Mouse (Mus musculus): ENCODE measurements at regions not wholly inside any gene's neighbourhood (a gene's known extent, or its start where the extent isn't known, plus 50 kb on each side); places are given as distances from the start of the nearest gene placed in this dataset.

DNA sequence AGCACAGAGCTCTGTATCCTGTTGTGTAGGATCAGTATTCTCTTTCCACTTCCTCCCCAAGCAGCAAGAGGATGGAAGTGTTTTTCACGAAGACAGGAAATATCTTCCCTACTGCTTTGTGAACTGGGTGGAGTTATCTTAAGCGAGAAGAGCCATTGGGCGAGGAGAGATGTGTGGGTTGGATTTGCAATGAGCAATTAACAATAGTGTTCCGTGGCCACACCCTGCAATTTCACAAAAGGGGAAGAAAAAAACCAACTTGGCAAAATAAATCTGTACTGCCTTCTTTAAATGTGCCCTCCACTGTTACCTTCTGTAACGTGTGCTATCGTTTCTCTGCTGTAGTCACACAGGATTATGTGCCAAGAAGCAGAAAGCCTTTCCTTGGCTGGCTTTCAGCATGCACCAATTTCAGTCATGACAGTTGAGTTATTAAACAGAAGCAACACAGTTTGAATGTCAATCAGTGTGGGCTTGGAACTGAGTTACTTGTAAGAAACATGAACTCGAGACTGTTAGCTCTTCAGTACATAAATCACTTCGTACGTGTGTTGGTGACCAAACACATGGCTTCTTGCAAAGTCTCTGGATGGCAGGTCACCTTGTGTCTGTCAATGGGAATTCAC, 172.0 kb upstream of the Ankrd55 start:
- DNase-seq (ENCODE audit: extremely low read depth, insufficient read length, low spot score), result no peak

DNA sequence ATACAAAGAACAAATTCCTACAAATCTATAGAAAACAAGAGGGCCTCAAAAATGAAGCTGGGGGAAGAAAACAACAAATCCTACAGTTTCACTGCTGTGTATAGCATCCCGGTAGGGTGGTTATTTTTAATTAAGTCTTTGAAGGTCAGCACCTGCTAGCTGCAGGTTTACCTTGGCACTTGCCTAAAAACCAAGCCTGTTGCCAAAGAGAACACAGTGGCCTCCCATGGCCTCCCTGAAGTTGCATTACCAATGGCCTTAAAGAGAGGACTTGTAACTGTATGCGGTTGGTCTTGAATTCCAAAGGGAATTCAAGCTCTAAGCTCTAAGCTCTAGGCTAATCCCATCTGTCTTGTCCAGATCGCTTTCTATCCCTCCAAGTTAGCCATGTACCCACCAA, 169.7 kb upstream of the Ankrd55 start:
- DNase-seq (ENCODE audit: extremely low read depth, insufficient read length, low spot score), result no peak

DNA sequence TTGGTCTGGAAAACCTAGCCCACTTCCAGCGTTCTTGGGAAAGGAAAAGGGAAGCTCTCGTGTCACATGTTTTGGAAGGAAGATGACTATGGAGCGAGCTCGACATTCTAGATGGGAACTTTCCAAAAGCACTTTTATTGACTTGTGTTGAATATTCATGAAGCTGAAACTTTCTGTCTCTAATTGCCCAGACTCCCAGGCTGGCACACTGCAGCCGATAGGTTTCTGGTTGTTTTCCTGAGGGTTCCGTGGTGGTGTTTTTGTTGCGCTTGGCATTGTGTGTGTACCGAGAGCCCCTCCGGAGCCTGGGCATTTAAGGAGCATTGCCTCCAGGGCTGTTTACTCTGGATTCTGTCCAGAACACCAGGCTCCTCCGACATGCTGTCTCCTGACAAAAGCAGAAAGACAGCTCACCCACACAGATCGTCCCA, 168.6 kb upstream of the Ankrd55 start:
- DNase-seq (ENCODE audit: extremely low read depth, insufficient read length, low spot score), result no peak

DNA sequence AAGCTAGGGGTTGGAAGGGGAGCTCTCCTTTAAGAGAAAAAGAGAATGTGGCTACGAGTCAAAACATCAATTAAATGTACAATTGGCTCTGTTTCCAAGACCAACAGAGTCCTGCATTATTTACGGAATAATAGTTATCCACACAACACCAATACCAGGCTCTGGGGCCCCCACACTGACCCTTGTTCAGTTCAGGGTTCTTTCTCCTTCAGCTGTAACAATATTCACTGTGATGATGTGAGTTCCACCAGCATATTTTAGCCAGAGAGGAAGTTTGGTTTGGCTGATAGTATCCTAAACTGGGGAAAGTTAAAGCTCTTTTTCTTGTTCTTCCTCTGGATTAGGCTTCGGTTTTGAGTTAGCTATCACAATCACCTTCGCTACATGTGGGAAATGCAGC, 167.9 kb upstream of the Ankrd55 start:
- DNase-seq (ENCODE audit: extremely low read depth, insufficient read length, low spot score), result no peak

DNA sequence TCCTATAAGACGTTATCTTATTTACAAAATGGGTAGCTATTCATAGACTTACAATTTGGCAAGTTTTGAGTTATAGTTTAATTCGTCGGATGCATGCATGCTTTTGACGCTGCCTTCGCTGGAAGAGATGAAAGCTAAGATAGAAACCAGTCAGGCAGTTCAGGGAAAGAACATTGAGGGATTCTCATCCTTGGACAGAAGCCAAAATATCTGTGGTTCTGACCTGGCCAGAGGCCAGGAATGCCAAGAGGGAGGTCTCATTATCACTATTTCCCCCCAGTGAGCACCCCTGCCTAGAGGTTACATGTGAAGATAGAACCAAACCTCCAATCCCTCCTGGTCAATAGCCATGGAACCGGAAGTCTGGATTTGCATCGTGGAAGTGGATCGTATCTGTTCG, 167.1 kb upstream of the Ankrd55 start:
- DNase-seq (ENCODE audit: extremely low read depth, insufficient read length, low spot score), result no peak

DNA sequence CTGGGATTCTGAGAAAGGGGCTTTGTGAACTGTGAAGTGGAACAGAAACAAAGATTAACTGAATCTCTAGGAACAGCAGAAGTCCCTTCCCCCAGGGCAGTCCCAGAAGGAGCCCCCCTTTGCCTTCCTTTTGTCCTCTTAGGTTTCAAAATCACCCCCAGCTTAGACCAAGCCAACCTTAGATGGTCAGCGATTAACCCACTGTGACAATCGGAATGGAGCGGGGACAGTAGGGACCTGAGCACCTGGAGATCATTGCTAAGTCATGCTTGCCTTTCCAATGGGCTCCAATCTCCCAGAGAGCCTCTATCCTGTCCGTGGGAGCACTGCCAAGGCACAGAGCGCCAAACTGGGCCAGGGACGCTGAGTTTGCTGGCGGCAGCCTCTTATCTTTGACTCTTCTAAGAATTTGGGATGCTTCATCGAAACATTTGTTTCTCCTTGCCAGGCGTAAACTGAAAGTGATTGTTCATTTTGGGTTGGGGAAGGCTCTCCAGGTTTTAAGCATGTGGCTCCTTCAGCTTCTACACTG, 165.3 kb upstream of the Ankrd55 start:
- no peak for DNase-seq (ENCODE audit: extremely low read depth, insufficient read length, low spot score)

DNA sequence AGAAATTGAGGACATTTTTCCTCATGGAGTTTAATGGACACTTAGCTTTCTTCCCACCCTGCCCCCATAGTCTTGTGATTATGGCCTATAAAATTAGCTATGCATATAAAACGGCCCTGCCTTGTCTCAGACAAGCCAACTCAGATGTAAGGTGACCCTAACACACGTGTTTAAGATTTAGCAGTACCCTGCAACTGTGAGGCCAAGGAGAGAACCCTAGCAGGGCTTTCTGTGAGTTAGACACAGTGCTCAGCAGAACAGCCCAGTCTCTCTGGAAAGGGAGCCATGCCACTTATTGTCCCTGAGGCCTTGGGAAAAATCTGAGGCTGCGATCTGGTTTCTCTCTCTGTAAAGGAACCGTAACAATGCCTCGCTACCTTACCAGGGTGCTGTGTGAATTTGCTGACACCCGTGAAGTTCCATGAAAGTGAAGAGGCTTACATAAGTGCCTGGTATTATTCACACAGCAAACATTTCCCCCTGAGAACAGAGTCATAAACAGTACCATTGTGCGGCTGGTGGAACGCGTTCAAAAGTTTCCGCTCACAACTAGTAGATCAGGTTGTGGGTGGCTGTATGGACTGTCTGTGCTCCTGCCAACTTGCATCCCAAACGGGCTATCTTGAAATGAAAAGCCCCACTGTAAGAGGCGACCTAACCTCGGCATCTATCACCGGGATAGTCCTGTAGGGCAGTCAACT, 162.3 kb upstream of the Ankrd55 start:
- no peak for DNase-seq (ENCODE audit: extremely low read depth, insufficient read length, low spot score)

DNA sequence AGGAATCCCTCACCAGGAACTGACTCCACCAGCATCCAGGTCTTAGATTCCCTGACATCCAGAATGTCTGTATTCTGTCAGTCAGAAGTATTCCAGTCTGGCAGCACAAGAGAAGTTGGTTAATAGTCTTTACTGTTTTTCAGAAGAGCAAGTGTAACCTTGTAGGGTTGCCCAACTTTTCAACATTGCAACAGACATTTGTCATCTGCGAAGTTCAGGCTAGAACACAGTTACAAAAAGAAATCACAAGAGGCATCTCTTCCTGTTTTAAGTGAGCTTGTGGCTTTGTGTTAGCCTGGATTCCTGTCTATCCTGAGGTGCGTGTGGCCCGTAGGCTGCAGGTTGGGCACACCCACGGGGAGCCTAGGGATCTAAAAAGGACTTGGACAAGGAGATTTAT, 158.0 kb upstream of the Ankrd55 start:
- DNase-seq (ENCODE audit: extremely low read depth, insufficient read length, low spot score), result no peak

DNA sequence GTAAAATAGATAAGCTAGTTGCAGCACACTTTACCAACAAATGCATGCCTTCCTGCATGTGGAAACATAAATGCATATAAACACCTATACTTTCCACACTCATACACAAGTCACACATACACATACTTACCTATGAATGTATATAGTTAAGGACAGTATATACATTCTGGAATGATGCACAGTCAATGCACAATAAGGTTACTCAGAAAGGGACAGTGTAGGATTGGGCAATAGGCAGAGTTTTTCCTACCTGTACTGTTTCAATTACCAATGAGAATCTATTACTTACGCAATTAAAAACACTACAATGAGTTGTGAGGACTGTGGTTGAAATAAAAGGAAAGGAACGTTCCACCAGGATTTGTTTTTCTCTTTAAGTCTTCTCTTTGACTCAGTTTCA, 157.5 kb upstream of the Ankrd55 start:
- DNase-seq (ENCODE audit: extremely low read depth, insufficient read length, low spot score), result no peak

DNA sequence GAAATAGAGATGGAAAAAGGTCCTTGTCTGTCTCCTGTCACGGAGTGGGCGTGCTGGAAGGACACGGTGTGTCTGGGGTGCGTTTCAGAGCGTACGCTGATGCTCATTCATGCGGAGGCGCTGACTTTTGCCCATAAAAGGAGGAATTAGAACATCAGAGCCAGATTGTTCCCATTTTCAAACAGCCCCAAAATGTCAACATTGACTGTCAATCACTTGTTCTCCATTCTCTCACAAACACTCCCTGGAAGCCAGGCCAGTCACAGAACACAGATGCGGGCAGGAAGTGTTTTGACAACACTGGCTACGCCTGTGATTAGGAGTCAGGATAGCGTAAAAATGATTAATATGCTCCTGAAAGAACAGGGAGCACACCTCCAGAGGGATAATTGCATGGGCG, 157.1 kb upstream of the Ankrd55 start:
- DNase-seq (ENCODE audit: extremely low read depth, insufficient read length, low spot score), result no peak

DNA sequence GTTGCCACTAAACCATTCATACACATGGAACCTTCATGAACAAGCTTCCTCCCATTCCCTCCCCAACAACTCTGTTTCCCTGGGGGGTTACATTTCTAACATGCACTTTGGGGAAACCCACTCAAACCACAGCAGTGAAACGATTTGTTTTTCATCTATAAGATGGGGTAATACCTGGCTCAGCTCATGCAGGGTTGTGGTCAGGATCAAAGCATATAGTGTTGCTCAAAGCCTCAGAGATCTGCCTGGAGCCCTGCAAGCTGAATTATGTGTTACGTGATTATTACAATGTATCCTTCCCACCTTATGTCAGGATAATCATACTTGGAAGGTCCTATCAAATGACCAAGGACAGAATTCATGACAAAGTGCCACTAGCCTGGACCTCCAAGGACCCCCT, 154.5 kb upstream of the Ankrd55 start:
- no peak for DNase-seq (ENCODE audit: extremely low read depth, insufficient read length, low spot score)

DNA sequence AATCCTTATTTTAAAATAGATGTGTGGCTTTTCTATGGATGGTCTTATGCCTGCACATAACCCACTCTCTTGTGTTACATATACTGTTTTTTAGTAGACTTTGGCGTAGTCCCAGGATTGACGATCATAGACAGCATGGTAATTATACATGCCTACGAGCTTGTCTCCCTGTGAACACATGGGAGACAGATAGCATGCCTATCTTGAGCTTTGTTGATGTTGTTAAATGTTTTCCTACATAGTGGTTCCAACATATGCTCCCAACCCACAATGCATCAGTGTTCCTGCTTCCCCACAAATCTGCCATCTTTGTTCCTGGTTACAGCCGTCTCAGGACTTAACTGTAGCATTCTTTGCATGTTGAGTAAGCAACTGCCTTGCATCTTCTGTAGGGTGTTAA, 153.6 kb upstream of the Ankrd55 start:
- DNase-seq (ENCODE audit: extremely low read depth, insufficient read length, low spot score), result no peak

DNA sequence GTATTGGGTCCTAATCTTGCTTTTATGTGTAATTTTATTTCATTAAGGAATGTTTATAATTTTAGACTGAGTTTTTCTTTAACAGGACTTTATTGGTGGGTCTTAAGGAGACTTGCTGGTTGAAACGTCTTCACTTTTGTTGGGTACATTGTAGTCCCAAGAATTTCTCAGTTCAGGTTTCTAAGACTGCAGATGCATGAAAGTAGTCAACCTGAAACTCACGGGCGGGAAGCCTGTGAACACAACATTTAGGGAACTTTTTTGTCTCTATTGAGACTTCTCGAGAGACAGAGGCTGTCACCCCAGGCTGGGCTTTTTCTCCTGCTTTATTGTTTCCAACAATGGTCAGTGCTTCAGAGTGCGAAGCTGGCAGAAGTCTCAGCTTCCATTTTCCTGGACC, 152.5 kb upstream of the Ankrd55 start:
- no peak for DNase-seq (ENCODE audit: extremely low read depth, insufficient read length, low spot score)

DNA sequence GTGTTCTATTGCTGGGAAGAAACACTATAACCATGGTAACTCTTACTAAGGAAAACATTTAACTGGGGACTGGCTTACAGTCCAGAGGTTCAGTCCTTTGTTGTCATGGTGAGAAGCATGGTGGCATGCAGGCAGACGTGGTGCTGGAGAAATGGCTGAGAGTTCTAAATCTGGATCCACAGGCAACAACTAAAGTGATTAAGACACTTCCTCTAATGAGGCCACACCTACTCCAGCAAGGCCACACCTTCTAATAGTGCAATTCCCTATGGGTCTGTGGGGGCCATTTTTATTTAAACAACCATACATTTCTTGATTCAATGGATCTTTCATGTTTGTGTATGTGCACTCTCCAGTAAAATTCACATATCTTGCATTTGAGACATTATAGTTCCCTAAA, 151.4 kb upstream of the Ankrd55 start:
- no peak for DNase-seq (ENCODE audit: extremely low read depth, insufficient read length, low spot score)

DNA sequence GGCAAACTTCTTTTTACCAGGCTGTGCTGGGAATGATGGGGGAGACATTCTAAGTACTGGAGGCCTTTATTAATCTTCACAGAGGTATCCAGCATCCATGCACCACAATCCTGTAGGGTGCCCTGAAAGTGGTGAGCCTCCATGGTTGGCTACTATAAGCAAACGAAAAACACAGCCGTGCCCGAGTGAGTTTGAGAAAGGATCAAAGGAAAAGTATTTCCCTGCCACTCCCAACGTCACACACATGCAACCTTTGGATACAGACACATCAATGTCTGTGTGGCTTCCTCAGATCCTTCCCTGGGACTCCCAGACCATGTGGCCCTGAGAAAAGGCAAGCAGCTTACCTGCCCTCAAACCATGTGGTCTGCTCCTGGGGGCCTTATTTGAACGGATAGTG, 147.4 kb upstream of the Ankrd55 start:
- no peak for DNase-seq (ENCODE audit: extremely low read depth, insufficient read length, low spot score)

DNA sequence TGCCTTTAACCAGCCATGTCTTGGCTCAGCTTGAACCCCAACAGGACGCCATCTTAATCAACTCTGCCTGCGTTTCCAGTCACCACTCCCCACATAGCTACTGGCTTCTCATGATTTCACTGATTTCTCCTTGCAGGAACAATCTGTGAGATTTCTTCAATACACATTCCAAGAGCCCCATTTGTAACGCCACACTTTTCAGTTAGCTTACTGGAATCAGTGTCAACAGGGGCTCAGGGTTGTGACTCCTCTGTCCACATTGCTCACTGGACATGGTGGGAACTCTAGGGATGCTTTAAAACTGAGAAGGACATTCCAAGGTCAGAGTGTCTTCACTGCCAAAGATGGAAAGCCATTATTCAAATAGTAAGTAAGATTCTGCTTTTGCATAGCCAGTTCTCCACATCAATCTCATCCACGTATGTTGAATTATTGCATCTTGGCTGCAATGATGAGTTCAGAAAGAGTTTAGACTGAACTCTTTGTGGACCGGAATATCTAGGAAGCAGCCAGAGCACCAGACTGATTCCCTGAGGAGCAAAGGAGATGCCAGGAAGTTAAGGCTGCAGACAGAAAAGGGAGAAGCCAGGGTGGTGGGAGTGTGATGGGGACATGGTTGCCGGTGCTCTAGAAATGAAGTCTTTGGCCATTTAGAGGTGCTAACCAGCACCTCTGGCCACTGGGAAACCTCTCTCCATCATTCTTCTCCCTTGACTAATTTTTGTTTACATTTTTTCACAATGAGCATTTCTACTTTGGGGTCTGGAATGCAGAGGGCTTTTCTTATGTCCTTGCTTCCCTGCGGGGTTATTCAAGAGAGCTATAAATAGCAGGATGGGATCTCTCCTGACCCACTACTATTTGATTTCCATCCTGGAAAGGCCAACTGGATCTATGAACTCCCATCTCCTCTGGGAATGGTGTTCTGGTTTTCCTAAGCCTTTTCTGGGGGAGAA, 143.6 kb upstream of the Ankrd55 start:
- DNase-seq (ENCODE audit: extremely low read depth, insufficient read length, low spot score), result peak; percentile 3

DNA sequence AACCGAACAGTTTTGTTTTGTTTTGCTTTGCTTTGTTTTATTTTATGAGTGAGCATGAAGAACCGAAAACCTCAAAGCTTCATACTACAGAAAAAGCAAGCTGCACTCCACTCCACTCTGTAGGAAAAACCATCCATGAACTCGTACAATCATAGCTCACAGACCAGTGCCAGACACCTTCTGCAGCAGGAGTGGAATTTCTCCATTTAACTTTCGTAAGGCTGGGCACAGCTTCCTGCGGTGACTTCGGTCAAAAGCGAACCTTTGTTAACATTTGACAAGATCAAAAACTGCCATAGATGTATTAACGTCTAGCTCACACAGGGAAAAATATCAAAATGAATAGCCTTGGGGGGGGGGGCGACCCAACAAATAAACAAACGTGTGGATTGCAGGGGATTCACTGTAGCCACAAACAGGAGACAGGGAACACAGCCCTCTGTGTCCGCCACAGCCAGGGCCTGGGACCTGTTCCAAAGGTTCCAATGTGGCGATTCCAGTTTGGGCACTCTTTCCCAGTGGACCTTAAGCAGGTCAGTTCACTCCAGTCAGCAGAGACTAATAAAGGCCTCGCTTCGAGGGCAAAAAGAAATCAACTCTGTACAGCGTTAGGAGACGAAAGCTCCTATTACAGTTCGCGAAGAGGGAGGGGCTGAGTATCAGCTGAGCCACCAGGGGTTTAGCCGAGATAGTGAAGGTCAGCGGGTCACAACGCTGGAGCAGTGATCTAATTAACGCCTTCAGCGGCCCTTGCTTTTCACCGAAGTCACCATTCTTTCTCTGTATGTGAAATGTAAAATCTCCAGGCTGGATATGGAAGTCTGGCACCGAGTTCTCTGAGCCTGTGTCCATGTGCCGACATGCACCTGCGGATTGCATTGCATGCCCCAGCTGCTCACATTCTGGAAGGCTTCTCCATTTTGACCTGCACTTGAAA, 135.4 kb upstream of the Ankrd55 start:
- DNase-seq (ENCODE audit: extremely low read depth, insufficient read length, low spot score), result no peak

DNA sequence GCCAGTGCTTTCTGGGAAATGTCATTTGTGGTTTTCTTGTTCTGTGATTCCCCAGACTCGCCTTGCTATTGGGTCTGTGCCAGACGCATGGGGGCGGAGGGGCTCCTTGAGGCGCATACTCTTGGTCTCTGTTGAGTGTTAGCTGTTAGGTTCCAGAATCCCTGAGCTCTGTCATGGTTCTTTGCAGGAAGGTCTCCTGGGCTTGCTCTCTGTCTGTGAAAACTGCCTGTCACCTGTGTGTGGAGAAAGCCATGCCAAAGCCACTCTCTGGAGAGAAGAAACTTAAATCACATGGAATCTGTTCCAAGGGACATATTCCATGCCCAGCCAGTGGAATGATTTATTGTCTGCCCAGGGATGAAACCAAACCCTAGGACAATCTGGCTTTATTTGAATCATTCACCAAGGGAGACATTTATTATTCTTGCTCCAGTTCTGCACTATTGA, 134.5 kb upstream of the Ankrd55 start:
- DNase-seq (ENCODE audit: extremely low read depth, insufficient read length, low spot score), result no peak

DNA sequence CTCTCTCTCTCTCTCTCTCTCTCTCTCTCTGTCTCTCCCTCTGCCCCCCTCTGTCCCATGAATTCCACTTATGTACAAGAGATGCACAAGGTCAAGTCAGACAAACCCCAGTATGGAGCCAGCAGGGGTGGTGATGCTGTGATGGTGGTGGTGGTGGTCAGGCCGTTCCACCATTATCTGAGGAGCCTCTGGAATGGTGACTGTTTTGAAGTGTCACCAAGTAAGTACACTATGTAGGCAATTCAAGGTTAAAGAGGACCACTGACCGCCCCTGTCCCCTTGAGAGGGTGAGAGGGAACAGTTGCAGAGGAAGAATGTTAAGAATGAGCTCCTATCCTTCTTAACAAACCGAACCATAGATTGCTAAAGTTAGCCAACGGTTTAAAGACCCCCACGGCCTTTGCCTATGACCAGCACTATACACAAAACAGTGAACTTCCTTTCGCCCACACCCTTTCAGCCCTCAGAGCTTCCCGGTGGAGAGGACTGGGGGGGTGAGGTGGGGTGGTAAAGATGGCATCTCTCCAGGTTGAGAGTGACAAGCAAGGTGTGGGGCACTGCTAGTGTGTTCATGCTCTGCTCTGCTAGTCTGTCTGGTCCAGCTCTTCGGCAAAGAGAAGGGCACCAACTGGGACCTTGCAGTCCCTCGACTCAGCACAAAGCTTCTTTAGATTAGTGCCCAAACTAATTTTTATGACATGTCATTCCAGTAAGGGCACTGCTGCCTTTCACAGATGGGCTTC, 128.7 kb upstream of the Ankrd55 start:
- no peak for DNase-seq (ENCODE audit: extremely low read depth, insufficient read length, low spot score)

Measured in 3134 (cell line).